Mouse (Mus musculus) stomach, embryonic 14.5 days (tissue): ENCODE measurements around the gene Cks1b. TPM values are rescaled to one million over a fixed set of nuclear protein-coding genes. Genes with fewer than 3 reads are reported as not detected.

Source experiments
- ATAC-seq: fragments of 200-750 bp; cut with Nextera tagmentation; 2 replicates; pipeline ENCODE4 v1.8.0; 2017; ENCODE audit warnings: low read depth, moderate TSS enrichment; ENCODE audit not compliant: insufficient number of reproducible peaks, insufficient read depth, low FRiP score
- H3K27ac ChIP-seq: fragments of 300-500 bp; sonication (generic); 2 replicates; pipeline ENCODE4 v1.5.1; 2014; ENCODE audit warnings: mild to moderate bottlenecking, low read length, moderate library complexity, mixed read lengths
- H3K27me3 ChIP-seq: fragments of 300-500 bp; sonication (generic); 2 replicates; pipeline ENCODE4 v1.6.1; 2014; ENCODE audit warnings: low read length, control low read depth, mixed read lengths; ENCODE audit not compliant: control insufficient read depth, insufficient read depth
- H3K36me3 ChIP-seq: fragments of 300-500 bp; sonication (generic); 2 replicates; pipeline ENCODE4 v1.6.1; 2014; ENCODE audit warnings: mild to moderate bottlenecking, control low read depth, low read length, moderate library complexity, mixed read lengths; ENCODE audit not compliant: control insufficient read depth, insufficient read depth
- H3K4me1 ChIP-seq: fragments of 300-500 bp; sonication (generic); 2 replicates; pipeline ENCODE4 v1.6.1; 2014; ENCODE audit warnings: low read length, control low read depth, mixed read lengths; ENCODE audit not compliant: control insufficient read depth, insufficient read depth
- H3K4me2 ChIP-seq: fragments of 300-500 bp; sonication (generic); replicated peaks from 2 replicates; pipeline ENCODE4 v1.6.1; 2014; ENCODE audit warnings: low read depth, low read length, control low read depth
- H3K4me3 ChIP-seq: fragments of 300-500 bp; sonication (generic); 2 replicates; pipeline ENCODE4 v1.5.1; 2014; ENCODE audit warnings: low read depth, low read length, control low read depth
- H3K9ac ChIP-seq: fragments of 300-500 bp; sonication (generic); replicated peaks from 2 replicates; pipeline ENCODE4 v1.6.1; 2014; ENCODE audit warnings: low read depth, mild to moderate bottlenecking, control low read depth, low read length, moderate library complexity, mixed read lengths
- H3K9me3 ChIP-seq: fragments of 300-500 bp; sonication (generic); 2 replicates; pipeline ENCODE4 v1.6.1; 2016; ENCODE audit warnings: low read depth, low read length, control low read depth; ENCODE audit not compliant: control insufficient read depth
- WGBS: fragments of 180-500 bp; shearing (Covaris S2); extraction: QIAGEN DNeasy Blood & Tissue Kit; methylation state at CpG from one replicate; pipeline ENCODE4 v1.1.7; 2014; 5-methylcytosine and 5-hydroxymethylcytosine counted together
- polyA plus RNA-seq: library from polyadenylated mRNA; unstranded; fragments of >200 nt; fragmentation: Nextera tagmentation; extraction: Ambion mirVana; gene quantifications from 2 replicates; pipeline ENCODE4 v1.2.1, GENCODE M21; 2014

Cks1b gene
- polyA plus RNA-seq, 1 experiment from 2014 or later = 503 TPM

DNA sequence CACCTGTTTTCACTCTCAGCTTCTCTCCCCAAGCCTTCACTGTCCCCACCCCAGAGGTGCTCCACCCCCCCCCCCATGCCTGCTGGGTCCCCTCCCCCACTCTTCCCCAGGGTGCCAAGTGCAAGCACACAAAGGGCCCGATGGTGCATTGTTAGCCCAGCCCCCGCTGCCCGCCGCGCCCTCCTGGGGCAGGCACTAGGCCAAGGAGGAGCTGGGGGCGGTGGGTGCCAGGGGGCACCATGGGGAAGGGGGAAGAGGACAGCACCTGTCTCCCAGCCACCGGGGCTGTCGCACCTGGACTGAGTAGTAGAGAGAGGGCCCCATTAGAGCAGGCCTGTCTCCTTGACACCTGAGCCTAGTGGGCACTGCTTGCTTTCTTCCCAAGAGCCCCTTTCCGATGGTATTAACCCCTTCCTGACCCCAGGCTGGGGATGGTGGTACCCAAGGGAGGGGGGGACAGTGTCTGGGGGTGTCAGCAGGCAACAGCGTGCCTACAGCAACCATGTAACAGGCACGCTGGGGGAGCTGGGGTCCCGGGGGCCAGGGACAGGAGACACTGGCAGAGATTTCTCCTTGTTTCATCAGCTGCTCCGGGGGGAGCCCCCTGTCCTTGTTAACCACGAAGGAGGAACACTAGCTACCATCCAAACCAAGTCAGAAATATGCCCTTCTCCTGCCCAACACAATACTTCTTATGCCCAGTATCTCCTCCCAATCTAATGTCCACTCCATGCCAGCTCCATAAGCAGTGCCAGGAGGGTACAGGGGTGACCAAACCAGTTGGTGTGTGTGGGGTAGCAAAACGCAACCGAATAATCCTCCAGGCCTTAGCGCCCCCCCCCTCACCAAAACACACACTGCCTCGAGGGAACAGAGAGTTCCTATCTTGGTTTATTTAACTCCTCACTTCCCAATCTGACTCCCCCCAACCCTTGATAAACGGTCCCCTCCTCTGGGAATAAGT lies 27.2 kb downstream of the Cks1b start:
- Histone ChIP-seq H3K4me1 (peaks cover 42% of the 10 kb centered on the region), H3K4me2 (peak overlapping the region; percentile 97), H3K4me3 (peak overlapping the region; percentile 54), H3K27me3 (no peaks in the 10 kb centered on the region), H3K9ac (peak overlapping the region; percentile 58; the same call in 1 of the 2 replicates), H3K27ac (peak overlapping the region; percentile 66; the same call in 1 of the 2 replicates), H3K9me3 (no peaks in the 10 kb centered on the region), H3K36me3 (no peaks in the 10 kb centered on the region)
- 12% methylated on average over 19 of the region's 19 CpGs for WGBS
- no peak for ATAC-seq

DNA sequence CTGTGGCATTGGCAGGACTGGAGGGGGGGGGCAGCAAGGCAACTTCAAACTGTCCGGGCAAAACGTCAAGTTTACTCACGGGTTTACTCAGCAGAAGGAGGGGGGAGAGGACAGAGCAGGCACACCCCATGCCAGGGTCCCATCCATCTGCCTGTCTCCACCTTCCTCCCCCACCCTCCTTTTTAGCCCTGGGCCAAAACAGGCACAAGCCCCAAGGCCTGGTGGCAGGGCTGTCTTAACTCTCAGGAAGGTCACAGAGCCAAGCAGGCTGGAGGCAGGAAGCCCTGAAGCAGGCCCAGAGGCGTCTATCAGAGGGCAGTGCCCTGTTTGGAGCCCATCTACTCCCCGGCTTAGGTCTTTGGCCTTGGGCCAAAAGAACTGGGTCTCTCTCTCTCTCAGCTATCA lies 28.1 kb downstream of the Cks1b start:
- peak overlapping the region; percentile 66; the same call in 1 of the 2 replicates for H3K27ac ChIP-seq
- H3K4me1 ChIP-seq = peaks cover 40% of the 10 kb centered on the region
- no peaks in the 10 kb centered on the region for H3K9me3 ChIP-seq
- H3K9ac ChIP-seq = no peak overlapping the region
- H3K4me3 ChIP-seq = no peak overlapping the region
- 23% methylated on average over 2 of the region's 5 CpGs for WGBS
- H3K4me2 ChIP-seq = peak overlapping the region; percentile 97
- H3K36me3 ChIP-seq = no peaks in the 10 kb centered on the region
- no peak for ATAC-seq
- no peaks in the 10 kb centered on the region for H3K27me3 ChIP-seq

DNA sequence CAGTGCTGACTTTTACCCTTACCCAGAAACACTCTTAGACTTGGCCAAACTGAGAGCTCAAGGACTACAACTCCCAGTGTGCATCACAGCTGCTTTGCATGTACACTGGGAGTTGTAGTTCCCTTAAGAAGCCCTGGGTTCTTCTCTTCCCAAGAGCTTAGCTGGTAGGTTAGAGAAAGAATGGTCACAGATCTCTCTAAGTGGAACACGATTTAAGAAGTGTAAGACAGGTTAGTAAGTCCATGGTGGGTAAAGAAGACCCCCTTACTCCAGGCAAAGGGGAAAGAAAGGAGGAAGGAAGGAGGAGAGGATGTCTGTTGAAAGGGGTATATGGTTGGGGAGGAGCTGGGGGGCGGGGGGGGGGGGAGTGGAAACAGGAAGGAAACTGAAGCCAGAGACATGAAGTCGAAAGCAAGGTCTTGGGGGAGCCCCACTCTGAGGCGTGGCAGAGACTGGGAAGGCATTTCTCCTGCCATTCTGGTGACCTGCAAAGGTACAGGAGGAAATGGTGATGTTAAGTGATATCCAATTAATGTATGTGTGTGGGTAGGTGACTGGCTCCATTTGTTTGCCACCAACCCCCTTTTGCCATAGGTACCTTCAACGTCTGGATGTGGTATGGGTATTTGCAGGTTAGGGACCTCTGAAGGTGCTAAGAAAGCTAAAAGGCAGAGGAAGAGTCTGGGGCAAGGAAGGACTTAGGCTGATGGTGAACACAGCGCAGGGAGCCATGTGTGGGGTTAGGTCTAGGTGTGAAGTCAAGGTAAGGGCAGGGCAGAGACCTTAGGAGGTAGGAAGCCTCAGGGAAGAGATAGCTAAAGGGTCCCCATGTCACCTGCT lies 29.1 kb downstream of the Cks1b start:
- no peaks in the 10 kb centered on the region for H3K9me3 ChIP-seq
- no peak for ATAC-seq
- H3K27ac ChIP-seq = no peak overlapping the region
- H3K36me3 ChIP-seq = no peaks in the 10 kb centered on the region
- H3K4me1 ChIP-seq = peaks cover 46% of the 10 kb centered on the region
- H3K4me3 ChIP-seq = no peak overlapping the region
- H3K27me3 ChIP-seq = no peaks in the 10 kb centered on the region
- 47% methylated on average over 6 of the region's 6 CpGs for WGBS
- H3K9ac ChIP-seq = no peak overlapping the region
- no peak overlapping the region for H3K4me2 ChIP-seq

DNA sequence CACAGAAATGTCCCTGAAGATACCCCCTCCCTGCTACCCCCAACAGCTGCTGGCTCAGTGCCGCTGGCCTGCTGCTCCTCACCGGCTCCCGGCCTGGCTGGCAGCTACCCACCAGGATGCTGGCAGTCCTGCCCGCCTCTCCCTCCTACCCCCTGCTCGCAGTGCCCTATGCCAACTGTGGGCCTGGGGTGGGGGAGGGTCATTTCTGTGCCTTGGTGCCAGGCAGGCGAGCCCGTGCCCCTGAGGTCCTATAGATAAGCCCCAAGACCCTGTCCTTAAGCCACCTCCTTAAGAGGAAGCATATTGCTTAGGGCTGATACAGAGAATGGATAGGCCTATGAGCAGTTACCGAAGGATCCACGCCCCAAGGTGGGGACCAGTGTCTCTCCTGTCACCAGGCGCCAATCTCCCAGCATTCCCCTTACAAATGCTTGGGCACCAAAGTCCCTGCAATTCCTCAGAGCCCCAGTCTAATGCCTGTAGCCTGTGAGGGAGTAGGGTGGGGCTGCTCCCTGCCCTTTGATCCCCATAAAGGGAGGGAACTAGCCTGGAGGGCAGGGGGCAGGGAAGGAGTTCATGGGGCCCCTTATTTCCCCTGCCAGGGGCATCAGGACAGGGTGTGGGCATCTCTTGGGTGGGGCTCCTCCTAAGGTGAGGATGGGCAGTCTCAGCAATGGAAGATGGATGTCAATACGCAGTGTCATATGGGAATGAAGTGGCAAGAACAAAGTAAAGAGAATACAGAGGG lies 29.9 kb downstream of the Cks1b start:
- H3K9me3 ChIP-seq = no peaks in the 10 kb centered on the region
- H3K36me3 ChIP-seq = no peaks in the 10 kb centered on the region
- no peak for ATAC-seq
- H3K9ac ChIP-seq = no peak overlapping the region
- no peaks in the 10 kb centered on the region for H3K27me3 ChIP-seq
- peak overlapping the region; percentile 12; the same call in 1 of the 2 replicates for H3K4me2 ChIP-seq
- H3K27ac ChIP-seq = no peak overlapping the region
- no peak overlapping the region for H3K4me3 ChIP-seq
- WGBS = 69% methylated on average over 11 of the region's 11 CpGs
- H3K4me1 ChIP-seq = peaks cover 46% of the 10 kb centered on the region

DNA sequence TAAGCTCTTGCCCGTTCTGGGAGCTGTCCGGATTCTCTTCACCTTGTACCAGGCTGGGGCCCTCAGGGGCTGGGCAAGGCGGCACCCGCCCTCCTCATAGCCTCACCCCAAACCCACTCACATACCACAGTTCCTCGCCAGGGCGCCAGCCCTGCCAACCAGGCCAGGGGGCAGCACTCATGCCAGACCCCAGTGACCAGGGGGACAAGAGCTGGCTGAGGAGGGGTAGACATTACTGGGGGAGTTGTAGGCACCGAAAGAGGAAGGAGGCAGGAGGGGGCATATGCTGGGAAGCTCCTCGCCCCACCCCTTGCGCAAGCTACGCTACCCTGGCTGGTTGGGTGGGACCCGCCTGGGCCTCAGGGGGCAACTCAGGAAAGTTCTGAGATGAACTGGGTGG lies 30.6 kb downstream of the Cks1b start:
- ATAC-seq = no peak
- Histone ChIP-seq H3K27ac (no peak overlapping the region), H3K4me1 (peaks cover 46% of the 10 kb centered on the region), H3K4me2 (peak overlapping the region; percentile 16; the same call in 1 of the 2 replicates), H3K36me3 (no peaks in the 10 kb centered on the region), H3K27me3 (no peaks in the 10 kb centered on the region), H3K9me3 (no peaks in the 10 kb centered on the region), H3K9ac (no peak overlapping the region), H3K4me3 (no peak overlapping the region)
- WGBS = 75% methylated on average over 11 of the region's 11 CpGs

DNA sequence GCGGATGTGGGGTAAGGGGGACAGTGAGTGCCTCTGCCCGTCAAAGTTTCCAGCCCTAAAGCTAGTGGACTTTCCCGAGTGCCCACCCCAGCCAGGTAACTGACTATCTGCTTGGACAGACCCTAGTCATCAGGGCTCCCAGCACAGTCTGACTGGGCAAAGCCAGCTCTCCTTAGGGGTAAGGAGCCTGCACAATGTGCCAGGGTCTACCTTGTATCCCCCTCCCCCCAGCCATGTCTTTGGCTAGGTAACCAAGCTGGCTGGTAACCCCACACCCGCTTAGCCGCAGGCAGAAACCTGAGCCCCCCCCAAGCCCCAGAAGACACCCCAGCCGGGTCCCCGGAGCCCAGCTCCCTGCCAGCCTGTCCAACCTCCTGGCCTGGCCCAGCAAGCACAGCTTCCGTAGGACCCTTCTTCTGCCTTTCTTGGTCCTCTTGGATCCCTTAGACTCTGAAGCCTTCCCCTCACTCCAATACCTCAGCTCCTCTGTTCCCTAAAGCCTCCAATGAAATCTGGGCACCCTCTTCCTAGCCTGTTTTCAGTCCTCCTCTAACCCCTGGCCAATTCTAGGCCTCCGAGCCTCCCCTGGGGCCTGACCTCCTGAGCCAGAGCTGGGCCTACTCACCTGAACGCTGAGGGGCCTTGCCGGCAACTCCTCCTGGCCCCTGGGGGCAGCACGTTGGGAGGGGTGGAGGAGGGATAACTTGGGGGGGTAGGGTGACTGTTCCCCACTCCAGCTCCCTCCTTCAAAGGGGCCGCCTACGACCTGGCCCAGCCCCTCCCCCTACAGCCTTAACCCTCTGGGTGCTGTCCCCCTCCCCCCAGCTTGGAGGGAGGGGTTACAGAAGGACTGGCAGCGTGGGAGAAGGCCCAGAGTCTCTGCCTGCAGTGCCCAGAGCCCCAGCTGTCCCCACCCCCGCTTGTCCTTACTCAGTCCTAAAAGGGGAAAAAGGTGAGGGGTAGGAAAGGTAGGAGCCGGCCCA lies 31.5 kb downstream of the Cks1b start:
- Histone ChIP-seq H3K27ac (no peak overlapping the region; the same call in 1 of the 2 replicates), H3K36me3 (no peaks in the 10 kb centered on the region), H3K9me3 (no peaks in the 10 kb centered on the region), H3K27me3 (no peaks in the 10 kb centered on the region), H3K4me1 (peaks cover 44% of the 10 kb centered on the region), H3K4me2 (no peak overlapping the region), H3K4me3 (no peak overlapping the region), H3K9ac (no peak overlapping the region)
- 56% methylated on average over 17 of the region's 17 CpGs for WGBS
- no peak for ATAC-seq

DNA sequence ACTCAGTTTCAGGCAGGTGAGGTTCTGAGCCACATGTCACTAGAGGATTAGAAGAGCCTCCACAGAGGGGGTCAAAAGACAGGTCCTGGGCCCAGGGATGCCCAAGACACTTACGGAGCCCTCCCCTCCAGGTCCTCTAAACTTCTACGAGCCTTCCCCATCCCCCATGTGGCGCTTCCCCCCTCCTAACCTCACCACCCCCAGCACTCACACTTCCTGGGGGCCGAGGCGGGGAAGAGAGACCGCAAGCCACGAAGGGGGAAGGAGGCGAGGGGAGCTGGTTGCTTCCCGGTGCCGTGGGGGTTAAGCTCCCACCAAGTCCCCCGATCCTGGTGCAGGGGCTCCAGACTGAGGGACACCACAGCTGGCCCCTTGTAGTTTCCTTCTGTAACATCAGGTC lies 32.7 kb downstream of the Cks1b start:
- Histone ChIP-seq H3K4me1 (peaks cover 33% of the 10 kb centered on the region), H3K4me3 (no peak overlapping the region), H3K9ac (no peak overlapping the region), H3K9me3 (no peaks in the 10 kb centered on the region), H3K36me3 (no peaks in the 10 kb centered on the region; the same call in 1 of the 2 replicates), H3K4me2 (no peak overlapping the region), H3K27ac (peak overlapping the region; percentile 18; the same call in 1 of the 2 replicates), H3K27me3 (no peaks in the 10 kb centered on the region)
- ATAC-seq = no peak
- 29% methylated on average over 11 of the region's 11 CpGs for WGBS
